Mouse (Mus musculus) hindlimb bud, embryonic 11.5 days (tissue): ENCODE measurements around the gene Wdr46.

Experiments used
- DNase-seq: peaks from one replicate; pipeline ENCODE4 v3.0.0-alpha.2; 2012; ENCODE audit warnings: low read depth, low spot score; ENCODE audit errors: extremely low spot score

The Wdr46 gene

DNA sequence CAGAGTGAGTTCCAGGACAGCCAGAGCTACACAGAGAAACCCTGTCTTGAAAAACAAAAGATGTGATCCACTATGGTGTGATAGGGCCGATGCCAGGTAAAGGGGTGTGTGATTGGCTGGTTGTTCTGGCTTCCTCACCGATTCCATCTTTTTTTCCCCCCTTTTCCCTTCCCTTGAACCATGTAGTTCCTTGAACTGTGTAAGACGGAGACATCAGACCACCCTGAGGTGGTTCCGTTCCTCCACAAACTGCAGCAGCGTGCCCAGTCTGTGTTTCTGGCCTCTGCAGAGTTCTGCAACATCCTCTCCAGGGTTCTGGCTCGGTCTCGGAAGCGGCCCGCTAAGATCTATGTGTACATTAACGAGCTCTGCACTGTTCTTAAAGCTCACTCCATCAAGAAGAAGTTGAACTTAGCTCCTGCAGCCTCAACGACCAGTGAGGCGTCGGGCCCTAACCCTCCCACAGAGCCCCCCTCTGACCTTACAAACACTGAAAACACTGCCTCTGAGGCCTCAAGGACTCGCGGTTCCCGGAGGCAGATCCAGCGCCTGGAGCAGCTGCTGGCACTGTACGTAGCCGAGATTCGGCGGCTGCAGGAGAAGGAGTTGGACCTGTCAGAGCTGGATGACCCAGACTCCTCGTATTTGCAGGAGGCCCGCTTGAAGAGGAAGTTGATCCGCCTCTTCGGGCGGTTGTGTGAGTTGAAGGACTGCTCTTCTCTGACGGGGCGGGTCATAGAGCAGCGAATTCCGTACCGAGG lies 29.2 kb upstream of the Wdr46 start:
- no peak for DNase-seq

DNA sequence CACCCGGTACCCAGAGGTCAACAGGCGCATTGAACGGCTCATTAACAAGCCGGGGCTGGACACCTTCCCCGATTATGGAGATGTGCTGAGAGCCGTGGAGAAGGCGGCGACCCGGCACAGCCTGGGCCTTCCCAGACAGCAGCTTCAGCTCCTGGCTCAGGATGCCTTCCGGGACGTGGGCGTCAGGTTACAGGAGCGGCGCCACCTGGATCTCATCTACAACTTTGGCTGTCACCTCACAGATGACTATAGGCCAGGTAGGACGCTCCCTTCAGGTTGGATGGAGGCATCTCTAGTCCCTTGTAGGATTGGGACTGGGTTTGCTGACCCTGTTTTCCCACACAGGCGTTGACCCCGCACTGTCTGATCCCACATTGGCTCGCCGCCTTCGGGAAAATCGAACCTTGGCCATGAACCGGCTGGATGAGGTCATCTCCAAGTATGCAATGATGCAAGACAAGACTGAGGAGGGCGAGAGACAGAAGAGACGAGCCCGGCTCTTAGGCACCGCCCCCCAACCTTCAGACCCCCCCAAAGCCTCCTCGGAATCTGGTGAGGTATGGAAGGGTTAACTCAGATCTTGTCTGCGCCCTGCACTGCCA lies 28.5 kb upstream of the Wdr46 start:
- no peak for DNase-seq

DNA sequence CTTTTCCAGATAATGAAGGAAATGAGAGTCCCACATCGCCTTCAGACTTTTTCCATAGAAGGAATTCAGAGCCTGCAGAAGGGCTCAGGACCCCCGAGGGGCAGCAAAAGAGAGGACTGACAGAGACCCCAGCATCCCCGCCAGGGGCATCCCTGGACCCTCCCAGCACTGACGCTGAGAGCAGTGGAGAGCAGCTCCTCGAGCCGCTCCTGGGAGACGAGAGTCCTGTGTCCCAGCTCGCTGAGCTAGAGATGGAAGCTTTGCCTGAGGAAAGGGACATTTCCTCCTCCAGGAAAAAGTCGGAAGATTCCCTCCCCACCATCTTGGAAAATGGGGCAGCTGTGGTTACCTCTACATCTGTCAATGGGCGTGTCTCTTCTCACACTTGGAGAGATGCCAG lies 27.2 kb upstream of the Wdr46 start:
- DNase-seq = no peak

DNA sequence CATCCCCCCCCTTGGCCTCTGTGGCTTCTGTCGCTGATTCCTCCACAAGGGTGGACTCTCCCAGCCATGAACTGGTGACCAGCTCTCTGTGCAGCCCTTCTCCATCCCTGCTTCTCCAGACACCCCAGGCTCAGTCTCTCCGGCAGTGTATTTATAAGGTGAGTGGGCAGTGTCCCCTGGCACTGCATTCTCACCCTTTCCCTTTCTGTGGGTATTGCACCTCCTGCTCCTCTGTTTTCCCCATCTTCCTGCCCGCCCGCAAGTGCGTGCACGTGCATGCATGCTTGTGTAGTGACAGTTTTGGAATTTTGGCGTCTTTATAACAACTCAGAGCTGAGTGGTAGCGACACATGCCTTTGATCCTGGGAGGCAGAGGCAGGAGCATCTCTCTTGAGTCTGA lies 26.6 kb upstream of the Wdr46 start:
- DNase-seq = no peak

DNA sequence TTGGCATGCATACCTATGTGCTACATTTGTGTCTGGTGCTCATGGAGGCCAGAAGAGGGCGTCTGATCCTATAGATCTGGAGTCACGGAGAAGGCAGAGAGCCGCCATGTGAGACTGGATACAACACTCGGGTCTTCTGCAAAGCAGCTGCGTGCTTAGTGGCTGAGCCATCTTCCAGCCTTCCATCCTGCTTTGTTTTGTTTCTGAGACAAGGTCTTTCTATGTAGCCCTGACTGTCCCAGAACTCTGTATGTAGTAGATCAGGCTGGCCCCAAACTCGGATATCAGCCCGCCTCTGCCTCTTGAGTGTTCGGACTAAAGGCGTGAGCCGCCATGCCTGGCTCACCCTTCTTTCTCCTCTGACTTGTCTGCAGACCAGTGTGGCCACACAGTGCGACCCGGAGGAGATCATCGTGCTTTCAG lies 25.5 kb upstream of the Wdr46 start:
- DNase-seq = no peak

DNA sequence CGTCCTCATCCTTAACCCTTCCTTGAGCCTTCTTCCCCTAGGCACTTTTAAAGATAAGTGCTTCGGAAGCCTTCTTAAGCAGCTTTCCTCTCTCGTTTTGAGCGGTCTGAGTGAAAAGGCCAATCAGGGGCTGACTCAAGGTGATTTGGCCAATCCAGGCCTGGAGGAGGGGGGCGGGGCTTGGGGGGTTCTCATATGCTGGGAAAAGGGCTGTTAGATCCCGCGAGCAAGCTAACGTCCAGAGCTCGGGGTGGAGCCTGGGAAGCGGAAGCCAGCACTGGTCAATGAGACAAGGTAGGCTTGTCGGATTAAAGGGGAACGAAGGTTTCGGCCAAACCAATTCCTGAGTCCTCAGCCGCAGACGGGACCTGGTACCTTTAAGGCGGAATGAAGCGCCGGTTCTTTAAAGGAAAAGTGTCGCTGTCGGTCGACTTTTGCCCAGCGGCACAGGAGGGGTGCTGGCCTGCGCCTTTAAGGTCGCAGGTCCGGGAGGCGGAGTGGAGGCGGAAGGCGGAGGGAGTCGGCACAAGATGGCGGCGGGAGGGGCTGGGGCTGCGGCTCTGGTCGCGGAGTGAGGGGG lies 24.7 kb upstream of the Wdr46 start, which contains the start of the genes Tapbp and Zbtb22:
TSS of gene Tapbp (plus strand) at position 229 of the 580 bp plus-strand sequence.
TSS of gene Zbtb22 (plus strand) at position 234 of the 580 bp plus-strand sequence.
- DNase-seq = peak; percentile 95

DNA sequence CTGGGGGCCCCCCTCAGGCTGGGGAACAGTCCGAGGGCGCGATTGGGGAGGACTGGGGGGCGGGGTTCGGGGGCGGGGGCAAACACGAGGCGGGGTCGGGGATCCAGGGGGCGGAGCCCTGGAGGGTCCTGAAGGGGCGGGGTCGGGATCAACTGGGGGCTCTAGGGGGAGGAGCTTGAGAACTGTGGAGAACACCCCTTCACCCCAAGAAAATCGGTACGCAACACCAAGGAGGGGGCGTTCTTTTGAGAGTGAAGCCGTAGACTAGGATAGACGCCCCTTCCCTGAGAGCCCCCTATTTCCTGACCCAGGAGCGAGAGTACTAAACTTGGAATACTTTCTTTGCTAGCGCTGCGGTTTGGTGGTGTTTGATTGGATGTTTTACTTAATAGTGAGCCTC lies 24.2 kb upstream of the Wdr46 start:
- DNase-seq = no peak

DNA sequence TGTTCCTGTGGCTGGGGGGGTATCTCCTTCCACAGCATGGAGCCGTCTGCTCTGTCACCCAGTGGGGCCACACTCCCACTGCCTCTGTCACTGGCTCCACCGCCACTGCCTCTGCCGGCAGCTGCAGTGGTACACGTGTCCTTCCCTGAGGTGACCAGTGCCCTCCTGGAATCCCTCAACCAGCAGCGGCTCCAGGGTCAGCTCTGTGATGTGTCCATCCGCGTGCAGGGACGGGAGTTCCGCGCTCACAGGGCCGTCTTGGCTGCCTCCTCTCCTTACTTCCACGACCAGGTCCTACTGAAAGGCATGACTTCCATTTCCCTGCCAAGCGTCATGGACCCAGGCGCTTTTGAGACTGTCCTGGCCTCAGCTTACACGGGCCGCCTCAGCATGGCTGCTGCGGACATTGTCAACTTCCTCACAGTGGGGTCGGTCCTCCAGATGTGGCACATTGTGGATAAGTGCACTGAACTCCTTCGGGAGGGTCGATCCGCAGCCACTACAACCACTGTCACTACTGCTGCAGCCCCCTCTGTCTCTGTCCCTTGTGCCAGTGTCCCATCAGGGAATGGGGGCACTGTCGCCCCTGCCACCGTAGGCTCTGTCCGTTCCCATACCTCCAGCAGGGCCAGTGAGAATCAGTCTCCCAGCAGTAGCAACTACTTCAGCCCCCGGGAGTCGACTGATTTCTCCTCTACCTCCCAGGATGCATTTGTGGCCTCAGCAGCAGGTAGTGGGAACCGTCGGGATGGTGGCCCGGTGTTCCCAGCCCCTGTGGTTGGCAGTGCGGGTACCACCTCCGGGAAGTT lies 23.4 kb upstream of the Wdr46 start:
- DNase-seq = no peak

DNA sequence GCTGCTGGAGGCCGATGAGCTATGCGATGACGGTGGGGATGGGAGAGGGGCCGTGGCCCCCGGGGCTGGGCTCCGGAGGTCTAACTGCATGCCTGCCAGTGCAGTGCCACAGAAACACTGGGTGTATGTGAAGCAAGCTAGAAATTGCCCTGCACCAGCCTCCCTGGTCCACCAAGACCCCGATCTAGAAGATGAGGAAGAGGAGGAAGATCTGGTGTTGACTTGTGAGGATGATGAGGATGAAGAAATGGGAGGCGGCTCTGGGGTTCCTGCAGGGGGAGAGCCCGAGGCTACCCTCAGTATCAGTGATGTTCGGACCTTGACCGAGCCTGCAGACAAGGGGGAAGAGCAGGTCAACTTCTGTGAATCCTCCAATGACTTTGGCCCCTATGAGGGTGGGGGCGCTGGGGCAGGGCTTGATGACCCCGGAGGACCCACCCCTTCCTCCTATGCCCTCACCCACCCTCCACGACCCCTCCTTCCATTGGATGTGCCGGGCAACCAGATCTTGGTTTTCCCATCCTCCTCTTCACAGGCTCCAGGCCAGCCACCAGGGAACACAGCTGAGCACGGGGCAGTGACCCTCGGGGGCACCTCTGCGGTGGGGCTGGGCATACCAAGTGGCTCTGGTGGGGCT lies 22.7 kb upstream of the Wdr46 start:
- no peak for DNase-seq

DNA sequence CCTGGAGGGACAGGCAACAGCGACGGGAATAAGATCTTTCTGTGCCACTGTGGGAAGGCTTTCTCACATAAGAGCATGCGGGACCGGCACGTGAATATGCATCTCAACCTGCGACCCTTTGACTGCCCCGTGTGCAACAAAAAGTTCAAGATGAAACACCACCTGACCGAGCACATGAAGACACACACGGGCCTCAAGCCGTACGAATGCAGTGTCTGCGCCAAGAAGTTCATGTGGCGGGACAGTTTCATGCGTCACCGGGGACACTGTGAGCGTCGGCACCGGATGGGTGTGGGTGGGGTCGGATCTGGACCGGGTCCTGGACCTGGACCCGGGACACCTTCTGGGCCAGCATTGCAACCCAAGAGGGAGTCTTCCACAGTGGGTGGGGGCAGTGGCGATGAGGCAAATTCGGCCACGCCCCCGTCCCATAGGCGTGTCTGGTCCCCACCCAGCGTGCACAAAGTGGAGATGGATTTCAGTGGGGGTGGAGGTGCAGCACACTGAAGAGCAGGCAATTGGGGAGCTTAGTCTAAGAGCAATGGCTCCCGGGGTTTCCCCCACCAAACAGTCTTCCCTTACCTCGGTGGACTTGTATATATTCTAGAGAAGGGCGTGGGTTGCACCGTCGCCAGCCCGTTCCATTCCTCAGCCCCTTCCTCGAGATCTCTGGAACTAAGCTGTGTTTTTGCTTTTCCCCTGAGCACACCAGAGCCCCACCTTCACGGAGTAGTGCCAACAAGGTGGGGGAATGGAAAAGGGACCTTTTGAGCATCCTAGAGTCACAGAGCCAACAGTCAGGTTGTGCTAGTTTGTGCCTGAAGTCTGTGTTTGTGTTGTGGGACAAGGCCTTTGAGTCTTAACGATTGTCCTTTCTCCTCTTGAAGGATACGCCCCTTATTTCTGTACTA lies 21.9 kb upstream of the Wdr46 start:
- no peak for DNase-seq

DNA sequence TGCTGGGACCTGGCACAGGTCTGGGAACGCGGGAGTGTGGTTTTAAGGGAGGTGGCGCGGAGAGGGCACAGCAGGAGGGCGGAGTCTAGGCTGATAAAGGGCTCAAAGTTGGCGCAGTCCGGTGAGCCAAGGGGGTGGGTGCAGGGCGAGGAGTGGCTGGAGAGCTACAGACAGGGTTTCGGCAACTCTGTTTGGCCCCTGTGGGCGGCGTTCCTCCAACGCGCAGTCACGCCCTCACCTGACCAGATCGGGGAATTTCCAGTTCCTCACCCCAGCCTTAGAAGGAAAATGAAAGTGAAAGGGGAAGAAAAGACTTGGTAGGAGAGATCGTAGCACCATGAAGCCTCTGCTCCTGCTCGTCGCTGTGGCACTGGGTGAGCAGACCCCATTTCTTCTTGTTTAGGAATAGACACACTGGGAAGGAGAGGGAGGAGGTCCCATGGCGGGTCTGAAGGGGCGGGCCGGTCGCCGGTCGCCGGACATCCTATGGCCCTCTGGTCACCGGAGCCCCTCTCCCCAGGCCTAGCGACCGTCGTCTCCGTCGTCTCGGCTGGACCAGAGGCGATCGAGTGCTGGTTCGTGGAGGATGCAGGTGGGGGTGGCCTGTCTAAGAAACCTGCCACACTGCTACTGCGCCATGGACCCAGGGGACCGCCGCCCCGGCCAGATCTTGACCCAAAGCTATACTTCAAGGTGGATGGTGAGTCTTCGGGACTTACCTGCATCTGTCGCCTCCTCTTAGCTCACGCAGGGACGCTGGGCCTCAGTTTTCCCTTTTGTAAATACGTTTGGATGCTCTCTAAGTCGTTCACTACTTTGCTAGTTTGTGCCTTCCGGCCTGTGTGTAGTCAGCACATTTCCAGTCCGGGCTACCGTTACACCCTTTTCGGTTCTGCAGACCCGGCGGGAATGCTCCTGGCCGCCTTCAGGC lies 20.8 kb upstream of the Wdr46 start:
- DNase-seq = no peak

DNA sequence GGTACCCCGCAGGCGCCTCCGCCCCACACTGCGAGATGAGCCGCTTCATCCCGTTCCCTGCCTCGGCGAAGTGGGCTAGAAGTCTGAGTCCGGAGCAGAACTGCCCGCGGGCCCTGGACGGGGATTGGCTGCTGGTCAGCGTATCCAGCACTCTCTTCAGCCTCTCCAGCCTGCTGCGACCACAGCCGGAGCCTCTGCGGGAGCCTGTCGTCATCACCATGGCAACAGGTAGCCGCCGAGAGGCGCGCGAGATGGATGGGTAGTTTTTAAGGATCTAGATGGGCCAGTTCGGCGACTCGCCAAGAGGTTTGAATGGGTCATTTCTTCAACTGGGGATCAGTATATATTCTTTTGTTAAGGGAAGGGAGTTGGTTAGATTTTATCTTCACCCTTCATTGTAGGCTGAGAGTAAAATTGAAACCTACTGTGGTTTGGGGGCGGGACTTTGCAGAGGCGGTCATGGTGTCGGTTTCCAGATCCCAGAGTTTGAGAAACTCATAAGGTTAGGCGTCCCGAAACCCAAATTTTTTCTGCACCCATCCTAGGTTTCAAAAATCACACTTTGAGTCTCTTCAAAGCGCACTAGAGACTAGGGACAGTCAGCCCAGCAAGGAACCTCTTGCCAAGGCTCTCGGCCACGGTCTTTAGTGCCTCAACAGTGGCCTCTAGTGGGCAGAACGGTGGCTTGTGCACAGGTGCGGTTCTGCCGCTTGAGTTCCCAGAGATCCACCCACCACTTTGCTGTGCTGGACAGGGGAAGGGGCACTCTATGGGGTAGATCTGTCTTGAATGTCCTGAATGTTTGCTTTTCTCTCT lies 20.0 kb upstream of the Wdr46 start:
- no peak for DNase-seq

DNA sequence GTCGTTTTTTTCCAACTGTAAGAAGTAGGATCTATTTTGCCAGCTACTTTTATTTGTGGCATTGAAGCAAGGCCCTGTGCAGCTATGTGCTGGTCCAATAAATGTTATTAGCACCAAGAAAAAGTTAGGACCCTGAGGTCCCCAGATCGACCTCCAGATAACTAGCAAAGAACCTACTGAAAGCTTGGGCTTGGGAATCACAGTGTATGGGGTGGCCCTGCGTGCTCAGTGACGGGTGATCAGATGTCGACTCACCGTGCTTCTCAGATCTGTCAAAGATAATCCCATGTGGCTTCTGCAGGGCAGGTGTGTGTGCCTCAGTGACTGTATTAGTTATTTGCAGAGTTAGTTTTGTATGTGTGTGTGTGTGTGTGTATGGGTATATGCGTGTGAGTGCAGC lies 19.1 kb upstream of the Wdr46 start:
- no peak for DNase-seq

DNA sequence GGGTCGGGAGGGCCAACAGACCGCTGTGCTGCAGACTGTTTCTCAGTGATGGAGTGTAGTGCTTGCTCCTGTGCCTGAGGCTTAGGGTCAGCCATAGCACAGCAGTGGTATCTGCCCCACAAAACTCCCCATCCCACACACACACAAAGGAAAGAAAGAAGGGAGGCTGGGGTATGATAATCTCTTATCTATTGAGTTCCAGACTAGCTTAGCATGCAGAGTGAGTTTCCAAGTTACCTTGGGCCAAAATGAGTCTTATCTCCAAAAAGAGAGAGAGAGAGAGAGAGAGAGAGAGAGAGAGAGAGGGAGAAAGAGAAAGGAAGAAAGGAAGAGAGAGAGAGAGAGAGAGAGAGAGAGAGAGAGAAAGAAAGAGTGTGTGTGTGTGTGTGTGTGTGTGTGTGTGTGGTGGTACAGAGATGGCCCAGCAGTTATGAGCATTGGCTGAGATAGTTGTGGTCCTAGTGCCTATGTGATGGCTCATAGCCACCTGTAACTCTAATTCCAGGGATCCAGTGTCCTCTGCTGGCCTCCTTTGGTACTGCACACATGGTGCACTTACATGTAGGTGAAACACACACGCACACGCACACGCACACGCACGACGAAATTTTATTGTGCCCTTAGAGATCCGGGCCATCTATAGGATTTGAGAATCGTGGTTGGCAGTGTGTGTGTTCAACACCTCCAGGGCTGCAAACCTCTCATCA lies 15.7 kb upstream of the Wdr46 start:
- no peak for DNase-seq

DNA sequence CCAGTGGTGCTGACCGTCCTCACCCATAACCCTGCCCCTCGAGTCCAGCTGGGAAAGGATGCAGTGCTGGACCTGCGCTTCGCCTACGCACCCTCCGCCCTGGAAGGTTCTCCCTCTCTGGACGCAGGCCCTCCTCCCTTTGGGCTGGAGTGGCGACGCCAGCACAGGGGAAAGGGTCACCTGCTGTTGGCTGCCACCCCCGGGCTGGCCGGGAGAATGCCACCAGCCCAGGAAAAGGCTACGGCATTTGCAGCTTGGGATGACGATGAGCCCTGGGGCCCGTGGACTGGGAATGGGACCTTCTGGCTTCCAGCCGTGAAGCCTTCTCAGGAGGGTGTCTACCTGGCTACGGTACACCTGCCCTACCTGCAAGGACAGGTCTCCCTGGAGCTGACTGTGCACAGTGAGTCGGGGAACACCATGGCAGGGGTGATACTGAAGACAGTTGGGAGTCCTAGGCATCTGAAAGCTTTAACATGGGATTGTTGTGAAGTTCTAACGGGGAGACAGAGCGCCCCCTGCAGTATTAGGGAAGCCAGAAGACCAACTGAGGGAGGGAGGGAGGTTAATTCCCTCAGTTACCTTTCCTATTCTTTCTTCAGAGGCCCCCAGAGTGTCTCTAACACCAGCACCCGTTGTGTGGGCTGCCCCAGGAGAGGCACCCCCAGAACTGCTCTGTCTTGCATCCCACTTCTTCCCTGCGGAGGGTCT lies 14.9 kb upstream of the Wdr46 start:
- DNase-seq = no peak

DNA sequence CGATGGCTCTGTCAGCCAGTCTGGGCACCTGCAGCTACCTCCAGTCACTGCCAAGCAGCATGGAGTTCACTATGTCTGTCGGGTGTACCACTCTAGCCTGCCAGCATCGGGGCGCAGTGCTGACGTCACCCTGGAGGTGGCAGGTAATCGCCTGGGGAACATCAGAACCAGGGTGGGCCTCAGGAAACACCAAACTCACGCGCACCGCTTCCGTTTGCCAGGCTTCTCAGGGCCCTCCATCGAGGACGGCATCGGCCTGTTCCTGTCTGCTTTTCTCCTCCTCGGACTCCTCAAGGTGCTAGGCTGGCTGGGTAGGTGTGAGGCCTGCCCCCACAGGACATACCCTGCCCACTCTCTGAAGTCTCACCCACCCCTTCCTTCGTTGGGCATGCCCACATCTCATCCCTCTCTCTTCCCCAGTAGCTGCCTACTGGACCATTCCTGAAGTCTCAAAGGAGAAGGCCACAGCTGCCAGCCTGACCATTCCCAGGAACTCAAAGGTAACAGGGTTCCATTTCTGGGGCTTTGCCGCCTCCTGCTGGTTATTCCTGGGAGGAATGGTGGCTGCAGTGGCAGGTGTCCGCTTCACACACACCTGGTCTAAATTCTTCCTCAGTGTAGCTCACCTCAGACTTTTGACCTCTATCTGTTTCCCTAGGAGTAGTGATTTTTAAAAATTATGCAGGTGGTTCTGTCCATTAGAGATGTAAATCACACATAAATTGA lies 14.1 kb upstream of the Wdr46 start:
- no peak for DNase-seq
